Mouse (Mus musculus) heart, postnatal 36 days (tissue): ENCODE results near the gene Hrnr. TPM values are rescaled to one million over a fixed set of nuclear protein-coding genes. Genes with fewer than 3 reads are reported as not detected.

ENCODE experiments used
- total RNA-seq, 2 experiments: library from RNA; stranded (reverse); gene quantifications; 2 replicates each; pipeline ENCODE4 v1.2.3; 2021

The Hrnr gene
- total RNA-seq, 2 experiments from 2014 or later, result not detected

Other genes starting within 250 kb of the Hrnr start
- not detected for gene Crnn, start 175.0 kb upstream of the Hrnr start, total RNA-seq
- gene Flg2, start 122.5 kb upstream of the Hrnr start, total RNA-seq, result not detected
- not detected for gene Flg, start 46.2 kb upstream of the Hrnr start, total RNA-seq
- not detected for gene Rptn, start 74.0 kb downstream of the Hrnr start, total RNA-seq
- gene Tchh, start 122.6 kb downstream of the Hrnr start, total RNA-seq, result under 1 TPM; 0.05 to 0.08 TPM
- not detected for gene Tchhl1, start 149.0 kb downstream of the Hrnr start, total RNA-seq
- gene S100a11, start 200.7 kb downstream of the Hrnr start, total RNA-seq, result 10 to 100 TPM; 75.4 to 89.0 TPM
- gene S100a10, start 235.3 kb downstream of the Hrnr start, total RNA-seq, result 100 to 1,000 TPM in 1 of 2 experiments, 10 to 100 TPM in 1; 87.6 to 103 TPM